Mouse (Mus musculus): ENCODE data around the gene Hpgds. TPM values are rescaled to one million over a fixed set of nuclear protein-coding genes. Genes with fewer than 3 reads are reported as not detected.

Gene Hpgds
- total RNA-seq, 1 experiment from 2014 or later, result 0.78 TPM

Other genes with a start within 250 kb of the Hpgds start
- gene Smarcad1, start 102.3 kb downstream of the Hpgds start, total RNA-seq (2021), result 37.1 and 39.2 TPM in 2 replicates
- not detected in 2 replicates for gene C130060K24Rik, start 236.2 kb upstream of the Hpgds start, total RNA-seq (2021)

Data from adrenal gland, postnatal 14 days (tissue).